Mouse (Mus musculus) induced T-regulatory cell, adult 2 months (primary cell): Measurements from ENCODE around the gene Gm21095.
"Not testable (repeated sequence)": the region's sequence is repeated elsewhere in the genome, so short reads cannot be mapped to it uniquely, and the experiment has no call there.

Experiments used
- DNase-seq: peaks from one replicate; pipeline ENCODE4 v3.0.0-alpha.2; 2012; ENCODE audit warnings: low read depth

The Gm21095 gene

GRCm38 (mm10) chrY:84096979-84097378, at the start of gene Gm21095:
TSS of gene Gm21095 (plus strand) at chrY:84097279.
- DNase-seq, result not testable (repeated sequence)
